Mouse (Mus musculus) heart, embryonic 14.5 days (tissue): Measurements from ENCODE around the gene Nob1. TPM values are rescaled to one million over a fixed set of nuclear protein-coding genes. Genes with fewer than 3 reads are reported as not detected.
A peak's percentile ranks its signal among the peaks of the same experiment; 100 is the strongest.

ENCODE experiments used
- ATAC-seq: fragments of 200-750 bp; cut with Nextera tagmentation; 2 replicates; pipeline ENCODE4 v1.8.0; 2017; ENCODE audit warnings: low read depth, moderate TSS enrichment; ENCODE audit not compliant: insufficient number of reproducible peaks, insufficient read depth, low FRiP score
- H3K27ac ChIP-seq, 2 experiments: fragments of 200-500 bp in 1 of 2; fragments of 300-500 bp in 1 of 2; sonication (generic) in 1 of 2; replicated peaks in 1 of 2; 2 replicates each; pipeline ENCODE4 v1.5.1; 2012 to 2014; ENCODE audit warnings: low read depth in 2 of 2, low read length in 2 of 2, control low read depth in 1 of 2, mild to moderate bottlenecking in 1 of 2, mixed read lengths in 1 of 2; ENCODE audit not compliant: control insufficient read depth in 1 of 2, insufficient read depth in 1 of 2
- H3K27me3 ChIP-seq: fragments of 300-500 bp; sonication (generic); 2 replicates; pipeline ENCODE4 v1.6.1; 2014; ENCODE audit warnings: mild to moderate bottlenecking, low read length, control low read depth; ENCODE audit not compliant: control insufficient read depth, insufficient read depth
- H3K36me3 ChIP-seq: fragments of 300-500 bp; sonication (generic); 2 replicates; pipeline ENCODE4 v1.6.1; 2014; ENCODE audit warnings: mild to moderate bottlenecking, control low read depth, low read length, mixed read lengths; ENCODE audit not compliant: control insufficient read depth, insufficient read depth
- H3K4me1 ChIP-seq, 2 experiments: fragments of 200-500 bp in 1 of 2; fragments of 300-500 bp in 1 of 2; sonication (generic) in 1 of 2; 2 replicates each; pipeline ENCODE4 v1.6.1; 2012 to 2014; ENCODE audit warnings: low read length in 2 of 2, control low read depth in 1 of 2, mixed read lengths in 1 of 2; ENCODE audit not compliant: control insufficient read depth in 2 of 2, insufficient read depth in 2 of 2
- H3K4me2 ChIP-seq: fragments of 300-500 bp; sonication (generic); 2 replicates; pipeline ENCODE4 v1.6.1; 2014; ENCODE audit warnings: mild to moderate bottlenecking, low read length
- H3K4me3 ChIP-seq, 2 experiments: fragments of 200-500 bp in 1 of 2; fragments of 300-500 bp in 1 of 2; sonication (generic) in 1 of 2; 2 replicates each; pipeline ENCODE4 v1.5.1; 2012 to 2014; ENCODE audit warnings: low read length in 2 of 2, mild to moderate bottlenecking in 2 of 2, control low read depth in 1 of 2, low read depth in 1 of 2, moderate library complexity in 1 of 2; ENCODE audit not compliant: control insufficient read depth in 1 of 2, insufficient read depth in 1 of 2
- H3K9ac ChIP-seq: fragments of 300-500 bp; sonication (generic); 2 replicates; pipeline ENCODE4 v1.6.1; 2014; ENCODE audit warnings: mild to moderate bottlenecking, low read length
- H3K9me3 ChIP-seq: fragments of 300-500 bp; sonication (generic); 2 replicates; pipeline ENCODE4 v1.6.1; 2016; ENCODE audit warnings: low read length, control low read depth; ENCODE audit not compliant: control insufficient read depth
- WGBS: fragments of 180-500 bp; shearing (Covaris S2); extraction: QIAGEN DNeasy Blood & Tissue Kit; methylation state at CpG from one replicate; pipeline ENCODE4 v1.1.7; 2014; 5-methylcytosine and 5-hydroxymethylcytosine counted together
- polyA plus RNA-seq: library from polyadenylated mRNA; unstranded; fragments of >200 nt; fragmentation: Nextera tagmentation; extraction: Ambion mirVana; gene quantifications from 2 replicates; pipeline ENCODE4 v1.2.1, GENCODE M21; 2014

Nob1 gene
- polyA plus RNA-seq, 1 experiment from 2014 or later: 41.2 TPM

DNA sequence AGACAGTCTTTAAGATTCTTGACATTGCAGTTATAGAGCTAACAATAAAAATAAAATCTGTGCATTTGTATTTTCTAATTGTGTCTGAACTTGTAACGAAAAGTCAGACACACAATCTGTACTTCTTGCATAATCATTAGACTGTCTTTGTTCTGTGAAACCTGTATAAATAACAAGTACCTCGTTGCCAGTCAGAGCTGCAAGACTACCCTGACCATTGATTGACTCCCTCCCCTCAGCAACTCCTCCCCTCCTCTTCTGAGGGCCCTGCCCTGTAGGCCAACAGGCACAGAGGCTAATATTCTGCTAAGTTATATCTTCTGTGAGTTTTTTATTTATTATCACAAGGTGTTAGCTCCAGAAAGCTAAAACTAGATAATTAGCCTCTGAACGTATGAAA, 18.9 kb downstream of the Nob1 start:
- Histone ChIP-seq H3K9me3 (no peaks in the 10 kb centered on the region), H3K27ac (no peak overlapping the region), H3K4me3 (no peak overlapping the region), H3K36me3 (peaks cover 25% of the 10 kb centered on the region), H3K4me1 (peaks cover 3 to 5% of the 10 kb centered on the region in 2 experiments; a peak in 2 of 4 replicates), H3K27me3 (no peaks in the 10 kb centered on the region), H3K9ac (no peak overlapping the region), H3K4me2 (no peak overlapping the region)
- WGBS: 57% methylated on average over 3 of the region's 3 CpGs
- ATAC-seq: no peak

- ATAC-seq: no peak
- no peaks in the 10 kb centered on the region for H3K27me3 ChIP-seq
- WGBS: 47% methylated on average over 4 of the region's 4 CpGs
- peaks cover 6% of the 10 kb centered on the region; the same call in 1 of the 2 replicates for H3K36me3 ChIP-seq
- no peak overlapping the region for H3K4me3 ChIP-seq
- peaks cover 3 to 5% of the 10 kb centered on the region in 2 experiments; a peak in 2 of 4 replicates for H3K4me1 ChIP-seq
- no peak overlapping the region for H3K27ac ChIP-seq
- H3K9me3 ChIP-seq: no peaks in the 10 kb centered on the region
- H3K9ac ChIP-seq: no peak overlapping the region
- H3K4me2 ChIP-seq: no peak overlapping the region
Measured at GRCm38 (mm10) chr8:107404057-107404456, 20.8 kb downstream of the Nob1 start.

GRCm38 (mm10) chr8:107403038-107403781, 21.6 kb downstream of the Nob1 start, which contains the start of gene Nqo1:
Gene Nqo1 (minus strand): TSS chr8:107403206.
- Histone ChIP-seq H3K36me3 (0 out of 2 replicates have a peak, but pooled peaks cover 2% of the 10 kb centered on the region), H3K4me1 (peaks cover 3 to 5% of the 10 kb centered on the region in 2 experiments; a peak in 2 of 4 replicates), H3K27me3 (no peaks in the 10 kb centered on the region), H3K9ac (peak within 1 kb of the TSS; percentile 56), H3K4me3 (peak within 1 kb of the TSS; percentile 40 to 42), H3K9me3 (no peaks in the 10 kb centered on the region), H3K27ac (no peak within 1 kb of the TSS), H3K4me2 (peak within 1 kb of the TSS; percentile 69)
- 17% methylated on average over 22 of the region's 22 CpGs for WGBS
- ATAC-seq: peak; percentile 87

- Histone ChIP-seq H3K27ac (no peak overlapping the region), H3K4me1 (peaks cover 3 to 5% of the 10 kb centered on the region in 2 experiments; a peak in 2 of 4 replicates), H3K9ac (no peak overlapping the region), H3K4me2 (no peak overlapping the region), H3K9me3 (no peaks in the 10 kb centered on the region), H3K27me3 (no peaks in the 10 kb centered on the region), H3K4me3 (no peak overlapping the region), H3K36me3 (no peaks in the 10 kb centered on the region)
- ATAC-seq: no peak
- 73% methylated on average over 5 of the region's 5 CpGs for WGBS
Measured at GRCm38 (mm10) chr8:107401866-107402265, 23.0 kb downstream of the Nob1 start.

- no peak overlapping the region for H3K4me3 ChIP-seq
- no peaks in the 10 kb centered on the region for H3K36me3 ChIP-seq
- WGBS: 42% methylated on average over 9 of the region's 9 CpGs
- no peak overlapping the region for H3K27ac ChIP-seq
- ATAC-seq: no peak
- peaks cover 3 to 5% of the 10 kb centered on the region in 2 experiments; a peak in 2 of 4 replicates for H3K4me1 ChIP-seq
- no peaks in the 10 kb centered on the region for H3K27me3 ChIP-seq
- no peak overlapping the region for H3K9ac ChIP-seq
- H3K4me2 ChIP-seq: no peak overlapping the region
- H3K9me3 ChIP-seq: no peaks in the 10 kb centered on the region
Measured at GRCm38 (mm10) chr8:107399495-107399894, 25.4 kb downstream of the Nob1 start.

DNA sequence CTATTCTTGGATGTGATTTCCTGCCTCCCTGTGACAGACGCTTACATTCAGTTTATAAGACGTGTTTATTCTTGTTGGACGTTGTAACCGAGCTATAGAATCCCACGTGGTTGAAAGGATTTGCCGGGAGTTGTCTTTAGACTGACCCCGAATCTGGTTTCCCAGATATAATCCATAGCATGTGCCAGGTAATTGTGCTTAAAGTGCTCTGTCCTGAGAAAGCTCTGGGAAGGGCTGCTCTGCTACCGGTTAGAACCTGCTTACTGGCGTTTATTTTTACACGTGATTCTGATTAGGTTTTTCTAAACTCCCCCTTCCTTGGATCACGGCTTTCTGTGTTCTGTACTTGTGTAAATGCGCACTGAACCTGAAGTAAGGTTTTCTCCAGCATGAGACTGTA, 27.2 kb downstream of the Nob1 start:
- no peak overlapping the region for H3K9ac ChIP-seq
- 53% methylated on average over 12 of the region's 12 CpGs for WGBS
- peaks cover under 1 to 4% of the 10 kb centered on the region in 2 experiments; a peak in 2 of 4 replicates for H3K4me1 ChIP-seq
- no peak overlapping the region for H3K4me2 ChIP-seq
- no peaks in the 10 kb centered on the region for H3K36me3 ChIP-seq
- no peak overlapping the region for H3K27ac ChIP-seq
- ATAC-seq: no peak
- no peaks in the 10 kb centered on the region for H3K9me3 ChIP-seq
- H3K27me3 ChIP-seq: no peaks in the 10 kb centered on the region
- no peak overlapping the region for H3K4me3 ChIP-seq

DNA sequence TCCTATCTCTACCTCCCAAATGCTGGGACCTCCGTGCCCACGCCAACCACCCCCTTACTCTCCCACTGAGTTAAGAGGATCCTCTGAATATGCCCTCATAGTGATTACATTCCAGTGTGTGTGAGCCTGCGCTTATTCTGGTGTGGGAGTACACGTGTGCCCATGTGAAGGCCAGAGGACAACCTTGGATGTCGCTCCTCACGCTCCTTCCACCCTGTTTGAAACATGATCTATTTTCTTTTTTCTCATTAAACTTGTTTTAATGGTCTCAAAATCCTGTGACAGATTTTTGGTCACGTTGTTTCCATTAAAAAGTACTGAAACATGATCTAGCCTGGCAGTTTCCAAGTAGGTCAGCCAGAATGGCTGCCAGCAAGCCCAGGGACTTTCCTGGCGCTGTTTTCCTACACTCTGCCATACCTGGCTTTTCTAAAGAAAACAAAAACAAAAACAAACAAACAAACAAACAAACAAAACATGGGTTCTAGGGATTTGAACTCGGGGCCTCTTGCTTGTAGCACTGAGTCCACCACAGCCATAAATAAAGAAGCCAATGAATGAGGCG, 28.7 kb downstream of the Nob1 start:
- no peak overlapping the region for H3K9ac ChIP-seq
- no peak for ATAC-seq
- WGBS: 85% methylated on average over 10 of the region's 10 CpGs

More for the DNA sequence above, 28.7 kb downstream of the Nob1 start:
- no peak overlapping the region for H3K27ac ChIP-seq
- H3K4me1 ChIP-seq: no peaks in the 10 kb centered on the region
- no peaks in the 10 kb centered on the region for H3K27me3 ChIP-seq
- no peak overlapping the region for H3K4me3 ChIP-seq
- no peaks in the 10 kb centered on the region for H3K36me3 ChIP-seq
- no peaks in the 10 kb centered on the region for H3K9me3 ChIP-seq
- no peak overlapping the region for H3K4me2 ChIP-seq
